Mouse (Mus musculus) neutrophil, adult 83 days (primary cell): ENCODE data around the gene Gbp9. TPM values are rescaled to one million over a fixed set of nuclear protein-coding genes. Genes with fewer than 3 reads are reported as not detected.

Source experiments
- total RNA-seq, 2 experiments: library from RNA; stranded (reverse); gene quantifications; one replicate each; pipeline ENCODE4 v1.2.4; 2023

Gene Gbp9
- 10 to 100 TPM in 1 of 2 experiments, 1 to 10 TPM in 1; 8.6 to 10.5 TPM for total RNA-seq

DNA sequence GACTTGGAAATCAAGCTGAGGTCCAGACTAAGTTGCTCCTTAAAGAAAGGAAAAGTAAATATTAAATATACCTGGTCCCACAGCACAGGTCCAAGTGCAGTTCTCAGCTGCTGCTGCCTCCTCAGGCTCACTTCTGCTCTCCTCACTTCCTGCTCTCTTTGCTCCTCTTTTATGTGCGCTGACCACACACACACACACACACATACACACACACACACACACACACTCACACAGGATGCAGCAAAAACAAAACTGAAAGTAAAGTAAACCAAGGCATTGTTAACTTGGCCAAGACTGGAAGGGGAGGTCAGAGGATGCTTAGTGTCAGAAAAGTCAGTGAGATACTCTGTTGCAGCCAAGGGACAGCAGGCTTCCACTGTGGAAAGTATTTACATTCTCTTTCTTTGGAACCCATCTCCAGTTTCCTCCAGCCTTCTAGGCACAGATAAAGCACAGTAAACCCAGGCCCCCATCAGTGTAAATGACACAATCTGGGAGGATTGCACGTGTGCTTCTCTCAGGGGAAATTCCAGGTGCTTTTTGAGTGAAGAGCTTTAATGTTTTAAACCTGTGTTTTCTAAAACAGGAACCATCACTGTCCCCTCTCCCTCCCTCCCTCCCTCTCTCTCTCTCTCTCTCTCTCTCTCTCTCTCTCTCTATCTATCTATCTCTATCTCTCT lies at the start of gene Gbp9, which contains the start of the genes Gbp8 and Gbp4:
Gene Gbp9 (minus strand): TSS at position 131 of the 680 bp plus-strand sequence.
Gene Gbp8 (minus strand): TSS at position 132 of the 680 bp plus-strand sequence.
Gene Gbp4 (minus strand): TSS at position 178 of the 680 bp plus-strand sequence.

Other genes starting within 250 kb of the Gbp9 start
- gene Abcg3, start 156.8 kb downstream of the Gbp9 start, total RNA-seq: 1 to 10 TPM; 1.2 to 1.8 TPM
- gene Gbp8, start within 50 bp of the Gbp9 start, total RNA-seq: 1 to 10 TPM; 1.0 to 1.7 TPM
- 1 to 10 TPM; 3.2 to 4.5 TPM for gene Gbp4, start within 50 bp of the Gbp9 start, total RNA-seq
- not detected for gene Gbp10, start 100.0 kb upstream of the Gbp9 start, total RNA-seq
- gene Gm43302, start 154.2 kb upstream of the Gbp9 start, total RNA-seq: not detected
- under 1 TPM; 0.35 to 0.42 TPM for gene Gbp6, start 154.2 kb upstream of the Gbp9 start, total RNA-seq